Mouse (Mus musculus): ENCODE results near the gene Ifih1. TPM values are rescaled to one million over a fixed set of nuclear protein-coding genes. Genes with fewer than 3 reads are reported as not detected.

The Ifih1 gene
- polyA plus RNA-seq, 1 experiment from 2014 or later, result 1.8 TPM

DNA sequence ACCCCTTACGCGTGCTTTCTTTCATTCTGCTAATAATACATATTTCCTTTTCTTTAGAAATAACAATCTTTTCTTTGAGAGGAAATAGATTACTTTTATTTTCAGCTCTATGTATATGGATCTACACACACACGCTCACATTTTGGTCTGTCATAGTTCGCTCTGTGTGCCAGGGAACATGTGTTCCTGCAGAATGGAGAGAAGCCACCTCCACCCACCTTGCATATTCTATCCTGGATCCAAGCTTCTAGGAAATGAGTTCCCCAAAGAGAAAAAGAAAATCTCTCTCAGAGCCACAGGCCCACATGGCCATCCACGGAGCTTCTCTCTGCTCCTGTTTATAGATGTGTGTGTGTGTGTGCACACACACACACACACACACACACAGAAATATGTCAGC lies 17.7 kb downstream of the Ifih1 start:
- 95% methylated on average over 5 of the region's 5 CpGs for WGBS
- no peaks in the 10 kb centered on the region for H3K9me3 ChIP-seq
- no peak overlapping the region for H3K4me2 ChIP-seq
- H3K9ac ChIP-seq, result no peak overlapping the region
- no peaks in the 10 kb centered on the region for H3K36me3 ChIP-seq
- H3K27ac ChIP-seq (replicated peaks), result no peak overlapping the region
- ATAC-seq (ENCODE audit: low FRiP score, low read depth), result no peak
- H3K4me3 ChIP-seq, result no peak overlapping the region
- no peaks in the 10 kb centered on the region for H3K27me3 ChIP-seq
- H3K4me1 ChIP-seq (replicated peaks), result no peaks in the 10 kb centered on the region

DNA sequence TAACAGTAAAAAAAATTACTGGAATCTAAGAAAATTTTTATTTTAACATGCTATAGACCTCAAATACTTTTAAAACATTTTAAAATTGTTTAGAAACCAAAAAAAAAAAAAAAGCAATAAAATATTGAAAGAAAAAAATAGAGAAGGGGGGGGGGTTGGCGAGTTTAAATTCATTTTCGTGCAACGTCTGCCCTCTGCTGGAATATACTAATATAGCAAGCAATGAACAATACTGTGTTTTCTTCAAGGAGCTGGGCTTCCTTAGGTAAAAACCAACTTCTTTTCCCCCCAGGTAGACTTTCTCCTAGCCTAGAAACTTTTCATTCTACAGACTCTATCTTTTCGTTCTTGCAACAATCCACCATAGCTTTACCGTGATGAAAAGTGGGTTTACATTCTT lies 18.3 kb downstream of the Ifih1 start:
- no peak for ATAC-seq (ENCODE audit: low FRiP score, low read depth)
- Histone ChIP-seq H3K27me3 (no peaks in the 10 kb centered on the region), H3K36me3 (no peaks in the 10 kb centered on the region), H3K9me3 (no peaks in the 10 kb centered on the region), H3K4me1 (replicated peaks) (no peaks in the 10 kb centered on the region), H3K4me2 (no peak overlapping the region), H3K27ac (replicated peaks) (no peak overlapping the region), H3K9ac (no peak overlapping the region), H3K4me3 (no peak overlapping the region)
- 15% methylated on average over 5 of the region's 5 CpGs for WGBS

DNA sequence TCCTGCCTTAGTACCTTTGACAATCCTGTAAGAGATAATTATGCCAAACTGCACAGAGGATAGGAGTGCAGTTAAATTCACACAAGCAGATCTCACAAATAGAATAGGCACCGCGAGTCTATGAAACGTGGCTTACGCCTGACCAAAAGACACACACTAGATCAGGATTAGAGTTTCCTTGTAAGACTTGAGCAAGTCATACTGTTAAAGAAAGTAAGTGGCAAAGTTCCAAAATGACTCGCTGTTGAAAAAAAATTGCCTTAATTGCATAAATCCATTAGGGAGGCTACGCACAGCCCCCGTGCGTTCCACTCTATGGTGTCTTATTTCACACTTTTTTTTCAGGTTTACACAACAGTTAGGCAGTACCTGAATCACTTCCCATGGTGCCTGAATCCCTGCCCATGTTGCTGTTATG lies 23.0 kb downstream of the Ifih1 start:
- 85% methylated on average over 8 of the region's 8 CpGs for WGBS
- H3K4me2 ChIP-seq, result no peak overlapping the region
- ATAC-seq (ENCODE audit: low FRiP score, low read depth), result no peak

GRCm38 (mm10) chr2:62619679-62620078 lies 26.4 kb downstream of the Ifih1 start:
- Histone ChIP-seq H3K4me2 (no peak overlapping the region), H3K4me3 (no peak overlapping the region), H3K9ac (no peak overlapping the region), H3K27me3 (no peaks in the 10 kb centered on the region), H3K4me1 (replicated peaks) (no peaks in the 10 kb centered on the region), H3K27ac (replicated peaks) (no peak overlapping the region), H3K9me3 (no peaks in the 10 kb centered on the region), H3K36me3 (no peaks in the 10 kb centered on the region)
- ATAC-seq (ENCODE audit: low FRiP score, low read depth), result no peak
- 65% methylated on average over 2 of the region's 2 CpGs for WGBS

More for the DNA sequence above, 23.0 kb downstream of the Ifih1 start:
- Histone ChIP-seq H3K27ac (replicated peaks) (no peak overlapping the region), H3K9ac (no peak overlapping the region), H3K9me3 (no peaks in the 10 kb centered on the region), H3K36me3 (no peaks in the 10 kb centered on the region), H3K4me3 (no peak overlapping the region), H3K4me1 (replicated peaks) (no peaks in the 10 kb centered on the region), H3K27me3 (no peaks in the 10 kb centered on the region)

- 83% methylated on average over 7 of the region's 7 CpGs for WGBS
- Histone ChIP-seq H3K27ac (replicated peaks) (no peak overlapping the region), H3K4me1 (replicated peaks) (no peaks in the 10 kb centered on the region), H3K9ac (no peak overlapping the region), H3K4me3 (no peak overlapping the region), H3K27me3 (no peaks in the 10 kb centered on the region), H3K36me3 (no peaks in the 10 kb centered on the region), H3K9me3 (no peaks in the 10 kb centered on the region), H3K4me2 (no peak overlapping the region)
- no peak for ATAC-seq (ENCODE audit: low FRiP score, low read depth)
These were observed 27.1 kb downstream of the Ifih1 start for GRCm38 (mm10) chr2:62618934-62619341.

DNA sequence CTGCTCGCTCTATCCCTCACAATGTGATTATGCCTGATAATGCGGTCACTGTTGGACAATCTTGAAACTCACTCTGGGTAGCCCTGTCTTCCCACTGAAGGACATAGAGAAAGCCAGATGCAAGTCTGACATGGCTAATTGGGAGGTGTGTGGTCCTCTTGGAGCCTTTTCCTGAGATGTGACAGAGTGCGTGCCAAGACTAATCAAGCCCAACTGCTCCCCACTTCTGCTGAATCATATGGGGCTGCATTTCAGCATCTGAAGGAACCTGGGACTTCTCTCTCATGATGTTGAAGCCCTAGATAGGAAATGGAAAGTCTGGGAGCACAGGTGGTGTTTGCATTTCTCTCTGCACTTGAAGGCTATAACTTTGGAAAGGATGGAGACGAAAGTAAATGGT lies 32.9 kb downstream of the Ifih1 start:
- Histone ChIP-seq H3K27ac (replicated peaks) (no peak overlapping the region), H3K36me3 (no peaks in the 10 kb centered on the region), H3K4me3 (no peak overlapping the region), H3K27me3 (no peaks in the 10 kb centered on the region), H3K4me1 (replicated peaks) (no peaks in the 10 kb centered on the region), H3K9ac (no peak overlapping the region), H3K4me2 (no peak overlapping the region), H3K9me3 (no peaks in the 10 kb centered on the region)
- no peak for ATAC-seq (ENCODE audit: low FRiP score, low read depth)
- WGBS, result 95% methylated on average over 4 of the region's 4 CpGs

DNA sequence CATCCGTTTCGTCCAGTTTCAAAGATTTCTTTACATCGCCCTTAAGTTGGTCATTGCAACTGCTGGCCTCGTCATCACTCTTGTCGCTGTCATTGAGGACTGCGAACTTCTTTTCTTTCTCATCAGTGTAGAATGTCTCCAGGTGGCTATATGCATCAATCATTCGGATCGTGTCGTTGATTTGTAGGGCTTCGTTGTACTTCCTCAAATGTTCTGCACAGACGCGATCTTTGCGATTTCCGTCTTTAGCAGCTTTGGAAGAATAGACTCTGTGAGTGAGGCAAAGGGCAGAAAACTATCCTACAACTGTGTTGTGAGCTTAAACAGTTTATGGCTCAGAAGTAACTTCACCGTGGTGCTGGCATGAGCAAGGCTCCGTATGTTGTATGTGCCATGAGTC lies 39.9 kb downstream of the Ifih1 start:
- no peak overlapping the region for H3K27ac ChIP-seq (replicated peaks)
- no peak overlapping the region for H3K4me2 ChIP-seq
- no peaks in the 10 kb centered on the region for H3K36me3 ChIP-seq
- no peaks in the 10 kb centered on the region for H3K4me1 ChIP-seq (replicated peaks)
- 94% methylated on average over 16 of the region's 16 CpGs for WGBS
- ATAC-seq (ENCODE audit: low FRiP score, low read depth), result no peak
- H3K4me3 ChIP-seq, result no peak overlapping the region
- no peaks in the 10 kb centered on the region for H3K27me3 ChIP-seq
- H3K9me3 ChIP-seq, result no peaks in the 10 kb centered on the region
- no peak overlapping the region for H3K9ac ChIP-seq

DNA sequence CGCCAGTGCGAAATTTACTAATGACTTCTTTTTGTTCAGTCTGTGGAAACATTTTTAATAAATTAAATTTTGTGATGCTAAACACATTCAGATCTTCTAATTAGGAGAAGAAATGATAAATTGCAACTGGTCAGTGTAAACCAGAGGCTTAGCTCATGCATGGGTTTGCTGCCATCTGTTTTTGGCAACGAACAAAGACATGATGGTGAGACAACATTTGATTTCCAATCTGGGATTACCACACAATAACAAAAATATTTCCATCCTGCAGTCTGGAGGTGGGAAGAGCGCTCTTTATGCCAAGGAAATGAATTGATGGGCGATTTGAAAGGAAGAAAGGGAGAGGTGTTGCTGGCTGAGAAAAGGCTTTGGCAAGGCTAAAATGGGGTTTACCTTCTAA lies 42.5 kb downstream of the Ifih1 start:
- no peaks in the 10 kb centered on the region for H3K27me3 ChIP-seq
- no peak for ATAC-seq (ENCODE audit: low FRiP score, low read depth)
- no peak overlapping the region for H3K27ac ChIP-seq (replicated peaks)
- WGBS, result 79% methylated on average over 5 of the region's 5 CpGs
- H3K36me3 ChIP-seq, result no peaks in the 10 kb centered on the region
- no peak overlapping the region for H3K9ac ChIP-seq
- H3K9me3 ChIP-seq, result no peaks in the 10 kb centered on the region
- no peak overlapping the region for H3K4me2 ChIP-seq
- H3K4me1 ChIP-seq (replicated peaks), result no peaks in the 10 kb centered on the region
- H3K4me3 ChIP-seq, result no peak overlapping the region

DNA sequence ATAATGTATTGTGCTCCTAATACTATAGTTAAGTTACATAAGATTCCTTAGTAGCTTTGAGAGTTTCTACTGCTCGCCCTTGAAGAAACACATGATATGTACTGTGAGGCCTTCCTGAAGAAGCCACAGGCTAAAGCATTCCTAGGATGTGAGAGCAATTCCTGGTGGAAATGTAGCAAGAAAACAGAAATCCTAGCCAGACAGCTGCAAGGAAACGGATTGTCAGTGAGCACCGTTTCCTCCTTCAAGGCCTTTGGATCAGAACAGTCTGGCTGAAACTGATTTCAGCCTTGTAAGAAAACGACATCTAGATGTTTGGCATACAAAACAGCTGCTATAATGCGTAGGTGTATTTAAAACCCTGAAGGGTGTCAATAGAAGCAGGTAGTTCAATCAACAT lies 49.5 kb downstream of the Ifih1 start:
- Histone ChIP-seq H3K9me3 (no peaks in the 10 kb centered on the region), H3K36me3 (no peaks in the 10 kb centered on the region), H3K4me2 (no peak overlapping the region), H3K27ac (replicated peaks) (no peak overlapping the region), H3K27me3 (no peaks in the 10 kb centered on the region), H3K4me1 (replicated peaks) (no peaks in the 10 kb centered on the region), H3K4me3 (no peak overlapping the region), H3K9ac (no peak overlapping the region)
- ATAC-seq (ENCODE audit: low FRiP score, low read depth), result no peak
- WGBS, result 89% methylated on average over 5 of the region's 5 CpGs

GRCm38 (mm10) chr2:62594491-62594890 lies 51.6 kb downstream of the Ifih1 start:
- Histone ChIP-seq H3K4me1 (replicated peaks) (no peaks in the 10 kb centered on the region), H3K27me3 (no peaks in the 10 kb centered on the region), H3K27ac (replicated peaks) (no peak overlapping the region), H3K9me3 (no peaks in the 10 kb centered on the region), H3K4me2 (no peak overlapping the region), H3K4me3 (no peak overlapping the region), H3K36me3 (no peaks in the 10 kb centered on the region), H3K9ac (no peak overlapping the region)
- no peak for ATAC-seq (ENCODE audit: low FRiP score, low read depth)
- WGBS, result 91% methylated on average over 2 of the region's 2 CpGs

DNA sequence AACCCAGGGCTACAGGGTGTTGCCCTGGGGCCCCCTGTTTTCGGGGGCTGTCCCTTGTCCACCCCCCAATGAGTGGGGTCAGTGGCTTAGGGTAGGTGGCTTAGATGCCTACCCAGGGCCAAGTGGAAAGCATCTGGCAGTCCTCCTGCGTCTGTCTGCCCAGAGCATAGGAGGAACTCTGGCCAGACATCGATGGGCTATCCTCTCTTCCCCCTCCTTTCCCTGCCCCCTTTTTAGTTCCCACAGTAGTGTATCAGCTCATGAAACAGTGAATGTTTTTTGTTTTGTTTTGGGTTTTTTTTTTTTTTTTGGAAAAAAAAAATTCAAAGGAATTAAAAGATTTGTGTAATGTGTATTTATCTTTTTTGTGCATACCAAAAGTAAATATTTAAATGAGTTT lies 54.5 kb downstream of the Ifih1 start:
- 93% methylated on average over 3 of the region's 3 CpGs for WGBS
- H3K9me3 ChIP-seq, result no peaks in the 10 kb centered on the region
- H3K4me2 ChIP-seq, result no peak overlapping the region
- no peak overlapping the region for H3K27ac ChIP-seq (replicated peaks)
- no peak for ATAC-seq (ENCODE audit: low FRiP score, low read depth)
- no peaks in the 10 kb centered on the region for H3K36me3 ChIP-seq
- no peaks in the 10 kb centered on the region for H3K4me1 ChIP-seq (replicated peaks)
- H3K27me3 ChIP-seq, result no peaks in the 10 kb centered on the region
- H3K9ac ChIP-seq, result no peak overlapping the region
- H3K4me3 ChIP-seq, result no peak overlapping the region

GRCm38 (mm10) chr2:62589333-62589732 lies 56.7 kb downstream of the Ifih1 start:
- Histone ChIP-seq H3K9me3 (no peaks in the 10 kb centered on the region), H3K4me3 (no peak overlapping the region), H3K4me2 (no peak overlapping the region), H3K27me3 (no peaks in the 10 kb centered on the region), H3K4me1 (replicated peaks) (no peaks in the 10 kb centered on the region), H3K36me3 (no peaks in the 10 kb centered on the region), H3K9ac (no peak overlapping the region), H3K27ac (replicated peaks) (no peak overlapping the region)
- WGBS, result 88% methylated on average over 4 of the region's 4 CpGs
- ATAC-seq (ENCODE audit: low FRiP score, low read depth), result no peak

- H3K36me3 ChIP-seq, result no peaks in the 10 kb centered on the region
- no peaks in the 10 kb centered on the region for H3K9me3 ChIP-seq
- no peak overlapping the region for H3K4me3 ChIP-seq
- no peaks in the 10 kb centered on the region for H3K27me3 ChIP-seq
- ATAC-seq (ENCODE audit: low FRiP score, low read depth), result no peak
- H3K4me2 ChIP-seq, result no peak overlapping the region
- 92% methylated on average over 5 of the region's 5 CpGs for WGBS
- no peaks in the 10 kb centered on the region for H3K4me1 ChIP-seq (replicated peaks)
- no peak overlapping the region for H3K9ac ChIP-seq
- no peak overlapping the region for H3K27ac ChIP-seq (replicated peaks)
These were observed 60.3 kb downstream of the Ifih1 start for GRCm38 (mm10) chr2:62585769-62586168.
